Mouse (Mus musculus) bone marrow macrophage, adult 2 months (primary cell): ENCODE measurements around the gene Hoxc6.

Experiments used
- CTCF ChIP-seq: IDR thresholded peaks from 2 replicates; pipeline ENCODE4 v1.5.1; 2012; ENCODE audit warnings: low read depth, mild to moderate bottlenecking, low read length, moderate library complexity
- POLR2A ChIP-seq: IDR thresholded peaks from 2 replicates; pipeline ENCODE4 v1.6.1; 2012; ENCODE audit warnings: mild to moderate bottlenecking, low read depth, low read length, borderline replicate concordance

GRCm38 (mm10) chr15:103002821-103003448 is 4.9 kb downstream of the Hoxc6 start:
- TF ChIP-seq POLR2A (no peak), CTCF (no peak)
